Mouse (Mus musculus): Measurements from ENCODE around the gene Tlr4.

GRCm38 (mm10) chr4:66943699-66944098 is 116.3 kb downstream of the Tlr4 start:
- TF ChIP-seq CTCF (IDR thresholded peaks at IDR 0.05; ENCODE audit: control insufficient read depth, insufficient read depth, low read length) (no peak), POLR2A (IDR thresholded peaks at IDR 0.05; ENCODE audit: borderline replicate concordance, control insufficient read depth, low read depth, low read length) (no peak)

All from bone marrow, adult 2 months (tissue).